Mouse (Mus musculus) frontal cortex, postnatal 10 days (tissue): Measurements from ENCODE around the gene Tsc2.

ENCODE experiments used
- DNase-seq, 2 experiments: peaks; one replicate each; pipeline ENCODE4 v3.0.0; 2022; ENCODE audit warnings: low spot score in 2 of 2, mixed read lengths in 1 of 2

Gene Tsc2

GRCm38 (mm10) chr17:24647493-24647892 is 15.1 kb upstream of the Tsc2 start:
- DNase-seq = no peak

GRCm38 (mm10) chr17:24646381-24646780 is 14.0 kb upstream of the Tsc2 start:
- no peak for DNase-seq

- no peak for DNase-seq
Measured at GRCm38 (mm10) chr17:24645916-24646315, 13.5 kb upstream of the Tsc2 start.

- no peak for DNase-seq
Measured at GRCm38 (mm10) chr17:24644875-24645721, 12.7 kb upstream of the Tsc2 start.

- no peak for DNase-seq
Measured at GRCm38 (mm10) chr17:24644030-24644715, 11.7 kb upstream of the Tsc2 start.

- no peak for DNase-seq
Measured at GRCm38 (mm10) chr17:24642791-24643343, 10.4 kb upstream of the Tsc2 start.

- no peak for DNase-seq
Measured at GRCm38 (mm10) chr17:24641944-24642343, 9.5 kb upstream of the Tsc2 start.

- DNase-seq = no peak
Measured at GRCm38 (mm10) chr17:24640581-24640980, 8.2 kb upstream of the Tsc2 start.

- no peak for DNase-seq
Measured at GRCm38 (mm10) chr17:24640119-24640518, 7.7 kb upstream of the Tsc2 start.

- no peak for DNase-seq
Measured at GRCm38 (mm10) chr17:24639571-24639988, 7.2 kb upstream of the Tsc2 start.

- DNase-seq = no peak
Measured at GRCm38 (mm10) chr17:24638840-24639239, 6.4 kb upstream of the Tsc2 start.

GRCm38 (mm10) chr17:24638214-24638613 is 5.8 kb upstream of the Tsc2 start:
- DNase-seq = no peak

GRCm38 (mm10) chr17:24636781-24637481 is 4.5 kb upstream of the Tsc2 start:
- DNase-seq = no peak

GRCm38 (mm10) chr17:24635694-24636093 is 3.3 kb upstream of the Tsc2 start:
- DNase-seq = no peak

GRCm38 (mm10) chr17:24635024-24635423 is 2.6 kb upstream of the Tsc2 start:
- DNase-seq = no peak

GRCm38 (mm10) chr17:24633831-24634230 is 1.4 kb upstream of the Tsc2 start:
- no peak for DNase-seq

GRCm38 (mm10) chr17:24632813-24633449 is 501 bp upstream of the Tsc2 start:
- no peak for DNase-seq

- no peak for DNase-seq
Measured at GRCm38 (mm10) chr17:24630072-24630471, 2.4 kb downstream of the Tsc2 start.

- peak in 1 of 2 experiments; percentile 62 for DNase-seq
Measured at GRCm38 (mm10) chr17:24628646-24629045, 3.8 kb downstream of the Tsc2 start.

GRCm38 (mm10) chr17:24625472-24625871 is 7.0 kb downstream of the Tsc2 start:
- DNase-seq = no peak

GRCm38 (mm10) chr17:24617561-24618194 is 14.8 kb downstream of the Tsc2 start:
- DNase-seq = no peak
